Mouse (Mus musculus) mouse trophoblast stem cell (cell line): ENCODE results near the gene Hsd17b14.

Experiments
- in situ Hi-C, 2 experiments: fragments of 300-500 bp; cut with MseI, MboI; formaldehyde crosslinking; loops; 2 replicates in 1 of 2; 3 replicates in 1 of 2; pipeline ENCODE4 v1.15.1; 2025

Gene Hsd17b14

DNA sequence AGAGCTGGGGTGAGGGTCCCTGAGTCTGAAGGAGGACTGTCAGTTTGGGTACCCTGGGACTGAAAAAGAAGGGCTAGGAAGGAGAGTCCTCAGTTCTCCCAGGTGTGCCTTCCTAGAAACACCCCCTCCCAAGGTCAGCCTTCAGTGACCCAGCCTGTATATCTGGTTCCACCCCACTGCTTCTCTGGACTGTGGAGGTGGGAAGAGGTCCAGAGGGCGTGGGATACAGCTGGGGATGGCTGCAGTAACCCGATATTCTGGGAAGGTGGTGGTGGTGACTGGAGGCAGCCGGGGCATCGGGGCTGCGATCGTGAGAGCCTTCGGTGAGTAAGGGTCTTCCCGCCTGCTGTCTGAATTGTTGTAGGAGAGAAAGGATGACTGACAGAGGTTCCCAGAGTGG lies at the start of gene Hsd17b14:
TSS of gene Hsd17b14 (plus strand) at position 150 of the 400 bp plus-strand sequence.
- in situ Hi-C loops: no loop called here

DNA sequence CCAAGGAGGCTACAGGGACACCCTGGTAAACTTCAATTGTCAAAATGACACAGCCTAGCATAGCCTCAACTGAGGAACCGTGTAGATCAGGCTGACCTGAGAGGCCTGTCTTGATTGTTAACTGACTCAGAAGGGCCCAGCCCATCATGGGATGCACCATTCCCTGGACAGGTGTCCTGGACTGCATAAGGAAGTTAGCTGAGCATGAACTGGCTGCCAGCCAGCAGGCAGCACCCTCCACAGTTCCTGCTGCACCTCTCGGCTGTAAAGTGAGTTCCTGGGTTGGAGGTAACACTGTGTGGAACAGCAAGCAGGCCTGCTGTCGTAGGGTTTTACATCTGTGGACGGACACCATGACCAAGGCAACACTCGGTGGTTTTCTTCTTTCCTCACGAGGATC lies 47.1 kb upstream of the Hsd17b14 start:
- in situ Hi-C loops: no loop called here

DNA sequence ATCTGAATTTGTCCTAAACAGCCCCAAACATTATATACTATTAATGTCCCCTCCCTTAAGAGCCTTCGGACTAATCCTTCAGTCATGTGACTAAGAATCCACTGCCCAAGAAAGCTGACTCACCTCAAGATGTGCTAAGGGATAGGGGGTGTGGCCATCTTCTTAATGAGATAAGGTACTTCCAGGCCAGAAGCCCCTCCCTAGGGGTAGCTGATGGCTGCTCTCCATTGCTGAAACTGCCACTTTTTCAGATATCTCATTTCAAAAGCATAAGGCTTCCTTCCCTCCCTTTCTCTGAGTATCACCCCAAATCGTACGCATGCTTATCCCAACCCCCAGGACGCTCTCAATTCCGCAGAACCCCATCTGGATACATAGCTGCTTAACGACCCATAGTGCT lies 46.1 kb upstream of the Hsd17b14 start:
- in situ Hi-C loops: no loop called here

DNA sequence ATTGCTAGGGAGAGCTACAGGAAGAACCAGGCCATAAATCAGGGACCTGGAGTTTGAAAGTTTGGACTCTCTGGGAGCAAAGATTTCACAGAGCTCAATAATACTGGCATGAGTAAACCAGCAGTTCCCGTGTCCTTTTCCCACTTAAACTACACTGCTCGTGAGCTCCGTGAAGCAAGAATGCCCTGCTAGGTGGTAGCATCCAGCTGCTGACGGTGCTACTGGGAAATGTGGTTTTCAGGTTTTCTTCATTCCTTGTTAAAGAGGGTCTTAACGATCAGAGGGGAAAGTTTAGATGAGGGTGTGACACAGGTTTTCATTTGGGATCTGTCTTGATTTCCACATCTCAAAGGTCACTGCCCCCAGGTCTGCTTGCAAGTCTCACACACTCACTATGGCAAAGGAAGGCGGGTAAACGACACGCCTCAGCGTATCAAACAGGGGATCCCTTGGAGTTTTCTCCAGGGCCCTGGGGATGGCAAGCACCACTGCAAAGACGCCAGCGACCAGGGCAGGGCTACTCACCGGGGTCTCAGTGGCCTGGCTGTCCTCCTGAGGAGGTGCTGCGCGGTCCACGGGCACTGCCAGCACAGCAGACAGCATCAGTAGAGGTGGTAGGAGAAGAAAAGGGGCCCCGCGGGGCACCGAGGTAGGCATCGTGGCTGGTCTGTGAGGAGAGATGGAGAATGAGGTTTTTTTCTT lies 45.4 kb upstream of the Hsd17b14 start:
- in situ Hi-C loops: no loop called here

DNA sequence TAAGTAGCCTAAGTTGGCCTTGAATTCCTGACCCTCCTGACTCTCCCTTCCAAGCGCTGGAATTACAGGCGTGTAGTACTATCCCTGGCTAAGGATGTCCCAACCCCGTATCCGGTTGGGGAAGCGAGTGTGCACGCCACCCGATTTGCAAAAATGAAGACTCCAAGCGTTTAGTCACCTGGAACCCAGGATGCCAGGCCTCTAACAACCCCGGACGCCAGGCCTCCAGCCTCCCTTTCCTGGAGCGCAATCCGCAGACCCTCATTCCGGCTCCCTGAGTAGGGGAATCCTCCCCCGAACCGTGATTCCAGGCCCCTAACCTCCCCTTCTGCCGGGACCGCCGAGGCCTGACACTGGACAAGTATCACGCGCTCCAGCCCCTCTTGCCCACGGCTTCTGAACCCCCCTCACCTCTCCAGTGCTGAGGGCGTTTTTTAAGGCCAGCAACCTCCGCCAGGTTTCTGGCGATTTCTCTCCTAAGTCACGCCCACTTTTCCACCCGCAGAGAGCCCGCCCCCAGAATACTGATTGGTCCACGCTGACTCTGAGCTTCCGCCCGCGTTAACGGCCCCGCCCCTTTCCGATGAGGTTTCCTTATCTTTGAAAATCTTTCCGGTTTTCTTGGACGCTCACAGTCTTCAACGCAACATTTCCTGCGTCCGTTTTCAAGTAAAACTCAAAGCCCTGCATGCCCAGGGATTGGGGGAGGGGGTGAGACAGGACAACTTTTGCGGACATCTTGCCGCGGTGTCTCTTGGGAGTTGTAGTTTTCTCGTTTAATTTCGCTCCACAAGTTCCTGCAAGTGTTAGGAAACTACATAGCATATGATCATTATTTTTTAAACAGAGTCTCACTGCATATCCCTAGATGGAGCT lies 44.5 kb upstream of the Hsd17b14 start, which contains the start of gene Nucb1:
TSS of gene Nucb1 (minus strand) at position 495 of the 876 bp plus-strand sequence.
- in situ Hi-C loops: loop anchor here in 1 of 2 experiments (10.0 kb wide), 1 partner anchor 55 kb away; the partner anchor contains the start of gene Ftl1

DNA sequence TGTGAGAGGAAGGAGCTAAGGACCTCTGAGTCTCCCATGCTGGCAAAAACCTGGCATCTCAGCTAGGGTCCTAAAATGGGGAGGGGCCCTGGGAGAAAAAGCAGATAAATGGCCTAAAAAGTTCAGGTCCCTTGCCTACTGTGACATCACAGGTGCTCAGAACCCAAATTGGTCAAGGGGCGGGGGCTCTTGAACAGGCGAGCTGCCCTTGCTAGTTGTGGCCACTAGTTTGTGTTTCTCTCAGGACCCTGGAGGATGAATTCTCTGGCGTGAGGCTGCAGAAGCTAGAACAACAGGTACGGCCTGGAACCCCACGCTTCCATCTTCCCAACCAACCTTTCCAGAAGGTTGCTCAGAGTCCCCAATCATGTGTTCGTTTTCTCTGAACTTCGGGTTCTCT lies 40.3 kb upstream of the Hsd17b14 start:
- in situ Hi-C loops: loop anchor here in 1 of 2 experiments (10.0 kb wide), 1 partner anchor 60 kb away; the partner anchor contains the start of gene Ftl1

DNA sequence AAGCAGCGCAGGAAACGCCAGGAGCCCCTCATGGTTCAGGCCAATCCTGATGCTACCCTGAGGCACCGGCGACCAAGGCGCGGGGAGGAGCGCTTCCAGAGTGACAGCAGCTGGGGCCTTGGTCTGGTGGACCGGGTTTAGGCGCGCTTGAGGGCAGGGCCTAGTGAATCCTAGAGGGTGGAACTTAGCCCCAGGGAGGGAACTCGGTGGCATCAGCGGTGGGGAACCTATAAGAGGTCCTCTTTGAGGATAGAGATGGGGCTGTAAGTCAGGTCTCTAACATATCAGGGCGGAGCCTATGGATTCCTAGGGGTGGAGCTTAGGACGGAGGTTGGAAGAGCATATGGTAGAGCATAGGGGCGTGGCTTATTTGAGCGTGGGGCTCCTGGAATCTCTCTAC lies 39.3 kb upstream of the Hsd17b14 start:
- in situ Hi-C loops: loop anchor here in 1 of 2 experiments (10.0 kb wide), 1 partner anchor 61 kb away; the partner anchor contains the start of gene Ftl1

DNA sequence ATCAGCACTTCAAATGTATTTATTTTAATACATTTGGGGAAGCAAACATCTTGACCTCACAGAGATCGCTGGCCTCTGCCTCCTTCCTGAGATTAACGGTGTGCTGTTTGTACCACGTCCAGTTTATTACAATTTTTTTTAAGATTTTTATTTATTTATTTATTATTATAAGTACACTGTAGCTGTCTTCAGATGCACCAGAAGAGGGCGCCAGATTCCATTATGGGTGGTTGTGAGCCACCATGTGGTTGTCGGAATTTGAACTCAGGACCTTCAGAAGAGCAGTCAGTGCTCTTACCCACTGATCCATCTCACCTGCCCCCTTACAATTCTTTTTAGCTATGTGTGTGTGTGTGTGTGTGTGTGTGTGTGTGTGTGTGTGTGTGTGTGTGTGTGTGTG lies 37.8 kb upstream of the Hsd17b14 start:
- in situ Hi-C loops: loop anchor here in 1 of 2 experiments (10.0 kb wide), 1 partner anchor 62 kb away; the partner anchor contains the start of gene Ftl1

DNA sequence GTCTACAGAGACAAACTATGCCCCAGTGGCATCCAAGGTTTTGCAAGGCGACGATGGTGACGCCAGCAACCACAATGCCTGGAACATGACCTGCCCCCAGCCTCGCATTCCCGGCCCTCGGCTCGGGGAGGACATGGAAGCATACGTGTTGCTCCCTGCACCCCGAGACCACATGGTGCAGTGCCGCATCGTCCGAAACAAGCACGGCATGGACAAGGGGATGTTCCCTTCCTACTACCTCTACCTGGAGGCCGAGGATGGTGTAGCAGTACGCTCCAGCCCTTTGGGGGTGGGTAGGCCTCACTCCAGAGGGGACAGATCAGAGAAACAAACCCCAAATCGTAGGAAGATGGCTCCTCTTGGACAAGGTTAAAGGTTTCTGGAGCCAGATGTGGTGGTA lies 36.1 kb upstream of the Hsd17b14 start:
- in situ Hi-C loops: loop anchor here in 1 of 2 experiments (10.0 kb wide), 1 partner anchor 64 kb away; the partner anchor contains the start of gene Ftl1

DNA sequence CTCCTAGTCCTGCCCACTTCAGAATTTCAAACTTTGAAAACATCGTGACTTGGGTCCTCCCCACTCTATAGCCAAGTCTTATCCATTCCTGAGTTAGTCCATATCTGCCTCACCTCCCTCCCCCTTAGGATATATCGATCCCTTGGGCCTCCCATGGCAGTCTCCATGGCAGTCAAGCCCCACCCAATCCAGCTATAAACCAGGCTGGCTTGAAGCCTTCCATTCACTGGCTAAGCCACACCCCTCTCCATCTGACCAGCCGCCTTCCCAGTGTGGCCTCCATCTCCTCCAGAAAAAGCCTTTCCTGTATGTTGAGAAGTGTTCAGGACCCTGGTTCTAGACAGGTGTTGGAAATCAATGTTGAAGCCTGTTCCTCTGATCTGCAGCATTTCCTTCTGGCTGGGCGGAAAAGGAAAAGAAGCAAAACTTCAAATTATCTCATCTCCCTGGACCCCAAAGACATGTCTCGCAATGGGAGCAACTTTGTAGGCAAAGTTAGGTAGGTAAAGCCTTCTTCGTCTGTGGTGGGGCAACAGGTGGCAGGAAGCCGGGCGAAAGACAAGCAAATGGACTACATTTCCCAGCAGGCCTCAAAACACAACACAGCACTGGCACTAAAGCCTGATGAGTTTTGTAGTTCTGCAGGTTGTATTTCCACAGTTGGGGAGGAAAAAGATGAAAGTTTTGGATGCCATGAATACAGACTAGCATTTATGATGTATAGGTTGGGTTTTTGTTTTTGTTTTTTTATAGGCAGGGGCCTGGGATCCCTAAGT lies 35.2 kb upstream of the Hsd17b14 start:
- in situ Hi-C loops: loop anchor here in 1 of 2 experiments (10.0 kb wide), 1 partner anchor 65 kb away; the partner anchor contains the start of gene Ftl1

DNA sequence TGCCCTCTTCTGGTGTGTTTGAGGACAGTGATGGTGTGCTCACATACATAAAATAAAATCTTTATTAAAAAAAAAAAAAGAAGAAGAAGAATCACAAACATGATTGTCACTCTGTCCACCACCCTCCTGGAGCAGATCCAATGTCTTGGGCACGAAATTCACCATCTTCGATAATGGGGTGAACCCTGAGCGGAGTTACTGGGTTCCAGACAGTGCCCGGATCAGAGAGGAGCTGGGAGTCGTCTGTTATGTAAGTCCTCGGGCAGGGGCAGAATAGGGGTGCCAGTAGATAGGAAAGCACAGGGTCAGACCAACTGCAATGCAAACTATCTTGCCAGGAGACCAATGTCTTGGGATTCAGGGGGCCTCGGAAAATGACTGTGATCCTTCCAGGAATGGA lies 34.1 kb upstream of the Hsd17b14 start:
- in situ Hi-C loops: no loop called here

DNA sequence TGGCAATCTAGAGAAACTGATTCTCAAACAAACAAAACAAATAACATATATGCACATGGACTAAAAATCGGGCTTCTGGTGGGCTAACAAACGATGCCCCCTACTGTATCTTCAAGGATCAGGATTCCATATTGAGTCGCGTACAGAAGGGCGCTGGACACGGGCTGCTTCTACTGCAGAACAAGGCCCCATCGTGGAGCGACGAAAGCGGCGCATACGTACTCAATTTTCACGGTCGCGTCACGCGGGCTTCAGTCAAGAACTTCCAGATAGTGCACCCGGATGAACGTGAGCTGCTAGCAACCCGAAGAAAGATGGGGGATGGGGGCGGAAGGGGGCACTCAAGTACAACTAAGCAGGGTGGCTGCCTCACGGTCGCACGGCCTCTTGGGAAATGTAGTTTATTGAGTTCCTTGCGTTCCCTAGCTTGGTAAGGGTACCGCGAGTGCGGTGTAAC lies 32.9 kb upstream of the Hsd17b14 start:
- in situ Hi-C loops: no loop called here

DNA sequence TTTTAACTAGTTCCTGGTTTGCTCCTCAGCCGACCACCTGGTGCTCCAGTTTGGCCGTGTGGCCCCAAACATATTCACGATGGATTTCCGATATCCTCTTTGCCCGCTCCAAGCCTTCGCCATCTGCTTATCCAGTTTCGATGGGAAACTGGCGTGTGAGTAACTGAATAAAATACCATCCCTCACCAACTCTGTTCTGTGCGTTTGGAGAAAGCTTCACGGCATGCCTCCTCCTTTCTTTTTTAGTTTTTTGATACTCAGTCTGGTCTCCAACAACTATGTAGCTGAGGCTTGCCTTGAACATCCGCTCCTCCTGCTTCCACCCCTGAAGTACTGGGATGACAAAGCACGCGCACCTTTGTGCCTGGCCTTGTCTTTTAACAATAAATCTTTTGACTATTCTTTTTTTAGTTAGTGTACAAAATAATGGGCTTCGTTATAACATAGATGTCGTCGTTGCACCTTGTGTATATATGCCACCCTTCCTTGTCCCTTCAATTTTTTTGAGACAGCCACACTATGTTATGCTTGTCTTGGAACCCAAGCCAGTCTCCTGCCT lies 32.4 kb upstream of the Hsd17b14 start:
- in situ Hi-C loops: no loop called here

DNA sequence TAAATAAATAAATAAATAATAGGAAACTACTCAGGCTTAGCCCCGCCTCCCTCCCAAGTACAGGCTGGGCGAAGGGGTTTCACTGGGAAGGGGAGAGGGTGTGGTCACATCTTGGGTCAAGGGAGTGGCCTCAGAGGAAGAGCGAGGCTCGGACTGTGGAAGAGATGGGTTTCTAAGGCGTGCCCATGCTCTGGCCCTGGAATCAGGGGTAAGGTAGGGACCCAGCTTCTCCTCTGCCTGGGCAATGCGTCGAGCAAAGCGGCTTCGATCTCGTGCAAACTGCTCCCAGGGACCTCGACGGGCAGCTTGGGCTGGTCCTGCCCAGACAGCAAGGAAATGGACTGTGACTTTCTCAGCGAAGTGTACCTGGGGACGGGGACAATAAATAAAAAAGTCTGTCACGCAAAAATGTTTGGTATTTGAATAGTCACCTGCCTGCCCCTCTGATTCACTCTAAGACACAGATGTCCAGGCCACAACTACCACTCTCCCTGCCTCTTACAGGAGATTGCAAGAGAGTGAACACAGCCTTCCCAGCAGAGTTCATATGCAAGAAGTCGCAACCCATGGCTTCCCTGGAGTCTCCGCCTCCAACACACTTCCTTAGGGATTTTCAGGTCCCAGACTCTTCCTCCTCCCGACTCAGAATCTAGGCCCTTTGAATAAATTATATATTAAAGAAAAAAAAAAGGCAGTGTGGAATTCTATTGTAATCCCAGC lies 31.6 kb upstream of the Hsd17b14 start:
- in situ Hi-C loops: no loop called here

DNA sequence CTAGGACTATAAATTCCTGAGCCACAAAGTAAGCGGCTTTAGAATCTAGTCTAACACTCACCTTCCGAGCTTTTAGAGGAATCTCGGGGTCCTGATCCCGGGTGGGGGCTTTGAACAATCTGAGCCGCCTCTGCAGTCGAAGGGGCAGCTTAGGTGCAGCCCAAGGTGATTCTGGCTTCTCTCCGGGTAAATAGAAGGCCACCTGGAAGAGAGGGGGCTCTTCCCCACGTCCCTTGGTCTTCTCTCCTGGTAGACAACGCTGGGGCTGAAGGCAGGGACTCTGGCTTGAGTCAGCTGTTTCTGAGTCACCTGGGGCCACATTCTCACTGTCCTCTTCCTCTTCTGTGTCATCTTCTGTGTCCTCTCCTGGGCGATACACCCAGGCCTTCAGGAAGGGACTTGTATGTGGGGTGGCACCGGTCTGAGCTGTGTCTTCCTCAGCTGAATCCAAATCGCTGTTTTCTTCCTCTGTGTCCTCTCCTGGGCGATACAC lies 31.0 kb upstream of the Hsd17b14 start:
- in situ Hi-C loops: no loop called here

DNA sequence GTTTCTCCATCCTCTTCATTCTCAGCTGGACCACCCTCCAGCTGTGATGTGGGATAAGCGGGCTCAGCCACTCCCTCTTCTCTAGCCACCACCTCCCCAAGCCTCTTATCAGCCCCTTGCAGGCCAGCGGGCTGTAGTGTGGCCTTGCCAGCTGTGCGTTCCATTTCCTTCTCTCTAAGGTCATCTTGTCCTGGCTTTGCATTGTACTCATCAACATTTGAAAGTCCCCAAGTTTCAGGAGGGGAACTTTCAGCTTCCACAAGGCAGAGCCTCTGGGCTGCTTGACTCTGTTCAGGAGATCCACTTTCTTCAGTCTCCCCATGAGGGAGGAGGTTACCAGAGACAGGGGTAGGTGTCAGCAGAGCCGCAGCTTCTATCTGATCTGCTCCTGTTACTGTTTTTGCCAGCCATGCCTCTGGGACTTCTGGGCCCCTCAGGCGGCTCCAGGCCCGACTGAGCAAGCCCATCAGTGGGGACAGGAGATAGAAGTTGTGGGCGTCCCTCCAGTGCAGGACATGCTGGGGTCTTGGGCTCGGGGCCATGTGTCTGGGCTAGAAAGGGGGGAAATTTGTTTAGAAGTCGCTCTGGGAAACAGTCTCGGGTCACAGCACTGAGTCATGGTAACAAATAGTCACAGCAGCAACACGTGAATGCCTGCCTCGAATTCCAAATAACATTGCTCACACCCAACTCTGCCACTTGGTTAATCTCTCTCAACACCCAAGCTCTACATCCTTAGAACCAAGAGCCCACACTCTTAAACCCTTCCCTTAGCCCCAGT lies 29.7 kb upstream of the Hsd17b14 start:
- in situ Hi-C loops: no loop called here

DNA sequence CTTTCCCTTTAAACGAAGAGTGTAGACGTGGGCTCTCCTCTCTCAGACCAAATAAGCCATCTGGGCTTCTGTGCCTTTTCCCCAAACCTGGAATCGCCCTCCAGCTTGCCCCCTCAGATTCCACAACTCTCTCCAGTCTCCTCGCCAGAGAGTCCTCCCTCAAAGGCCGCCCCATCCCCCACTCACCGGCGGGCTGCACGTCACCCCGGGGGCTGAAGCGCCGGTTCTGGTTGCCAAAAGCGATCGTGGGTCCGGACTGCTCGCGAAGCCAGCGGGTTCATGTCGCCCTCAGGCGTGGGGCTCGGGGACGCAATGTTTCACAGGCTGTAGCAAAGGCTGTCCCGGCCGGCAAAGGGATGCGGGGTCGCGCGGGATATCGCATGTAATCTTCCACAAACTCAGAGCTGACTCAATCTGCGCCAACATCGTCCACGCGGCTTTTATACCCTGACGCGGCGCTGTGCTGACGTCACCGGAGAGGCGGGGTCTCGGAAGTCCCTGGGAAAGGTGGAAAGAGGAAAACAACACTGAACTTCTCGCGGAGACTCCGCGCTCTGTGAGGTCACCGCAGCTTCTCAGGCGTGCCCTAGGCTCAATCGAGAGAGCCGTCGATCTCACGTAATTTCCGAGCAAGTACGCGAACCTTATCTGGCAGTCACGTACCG lies 28.8 kb upstream of the Hsd17b14 start, which contains the start of the genes Ppp1r15a and Plekha4:
TSS of gene Ppp1r15a (minus strand) at position 460 of the 665 bp plus-strand sequence.
TSS of gene Plekha4 (plus strand) at position 522 of the 665 bp plus-strand sequence.
- in situ Hi-C loops: no loop called here

DNA sequence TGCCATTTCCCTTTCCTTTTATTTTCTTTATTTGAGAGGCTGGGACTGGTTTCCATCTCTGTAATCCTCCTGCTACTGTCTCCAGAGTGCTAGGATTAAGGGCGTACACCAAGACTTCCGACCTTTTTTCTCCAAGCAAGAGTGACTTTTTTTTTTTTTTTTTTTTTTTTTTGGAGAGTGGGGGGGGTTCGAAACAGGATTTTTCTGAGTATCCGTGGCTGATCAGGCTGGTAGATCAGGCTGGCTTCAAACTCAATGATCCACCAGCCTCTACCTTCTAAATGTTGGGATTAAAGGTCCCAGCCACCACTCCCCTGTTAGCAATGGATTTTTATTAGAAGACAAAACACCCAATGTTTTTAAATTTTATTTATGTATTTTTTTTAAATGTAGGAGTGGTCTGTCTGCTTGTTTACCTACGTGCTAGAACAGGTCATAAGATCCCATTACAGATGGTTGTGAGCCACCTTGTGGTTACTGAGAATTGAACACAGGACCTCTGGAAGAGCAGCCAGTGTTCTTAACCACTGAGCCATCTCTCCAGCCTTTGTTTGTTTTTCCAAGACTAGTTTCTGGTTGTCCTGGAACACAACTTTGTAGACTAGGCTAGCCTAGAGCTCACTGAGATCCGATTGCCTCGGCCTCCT lies 28.1 kb upstream of the Hsd17b14 start:
- in situ Hi-C loops: no loop called here
